Mouse (Mus musculus) liver, embryonic 11.5 days (tissue): ENCODE measurements around the gene Dennd6b. TPM values are rescaled to one million over a fixed set of nuclear protein-coding genes. Genes with fewer than 3 reads are reported as not detected.

Experiments
- ATAC-seq: fragments of 200-750 bp; cut with Nextera tagmentation; replicated peaks from 2 replicates; pipeline ENCODE4 v1.8.0; 2017; ENCODE audit warnings: moderate number of reproducible peaks, mild to moderate bottlenecking, moderate TSS enrichment, moderate library complexity; ENCODE audit not compliant: low FRiP score
- DNase-seq: peaks from one replicate; pipeline ENCODE4 v3.0.0-alpha.2; 2017; ENCODE audit warnings: low spot score
- H3K27ac ChIP-seq: fragments of 300-500 bp; sonication (generic); 2 replicates; pipeline ENCODE4 v1.5.1; 2014; ENCODE audit warnings: mild to moderate bottlenecking, low read depth, low read length, control low read depth
- H3K27me3 ChIP-seq: fragments of 300-500 bp; sonication (generic); replicated peaks from 2 replicates; pipeline ENCODE4 v1.6.1; 2014; ENCODE audit warnings: low read length, mixed read lengths; ENCODE audit not compliant: control insufficient read depth, insufficient read depth
- H3K36me3 ChIP-seq: fragments of 300-500 bp; sonication (generic); 2 replicates; pipeline ENCODE4 v1.6.1; 2014; ENCODE audit warnings: mild to moderate bottlenecking, low read length, moderate library complexity, mixed read lengths; ENCODE audit not compliant: control insufficient read depth, insufficient read depth
- H3K4me1 ChIP-seq: fragments of 300-500 bp; sonication (generic); replicated peaks from 2 replicates; pipeline ENCODE4 v1.6.1; 2014; ENCODE audit warnings: low read length, mixed read lengths; ENCODE audit not compliant: control insufficient read depth, insufficient read depth
- H3K4me2 ChIP-seq: fragments of 300-500 bp; sonication (generic); 2 replicates; pipeline ENCODE4 v1.6.1; 2014; ENCODE audit warnings: mild to moderate bottlenecking, control low read depth, moderate library complexity
- H3K4me3 ChIP-seq: fragments of 300-500 bp; sonication (generic); 2 replicates; pipeline ENCODE4 v1.5.1; 2014; ENCODE audit warnings: low read depth, low read length, control low read depth
- H3K9ac ChIP-seq: fragments of 300-500 bp; sonication (generic); 2 replicates; pipeline ENCODE4 v1.6.1; 2014; ENCODE audit warnings: low read depth, low read length, control low read depth
- H3K9me3 ChIP-seq: fragments of 300-500 bp; sonication (generic); 2 replicates; pipeline ENCODE4 v1.6.1; 2016; ENCODE audit warnings: low read length, inconsistent platforms, mixed read lengths; ENCODE audit not compliant: control insufficient read depth
- WGBS: fragments of 180-500 bp; shearing (Covaris S2); extraction: QIAGEN DNeasy Blood & Tissue Kit; methylation state at CpG from one replicate; pipeline ENCODE4 v1.1.7; 2014; 5-methylcytosine and 5-hydroxymethylcytosine counted together
- polyA plus RNA-seq: library from polyadenylated mRNA; unstranded; fragments of >200 nt; fragmentation: Nextera tagmentation; extraction: Ambion mirVana; gene quantifications from 2 replicates; pipeline ENCODE4 v1.2.1, GENCODE M21; 2014

Dennd6b gene
- polyA plus RNA-seq, 1 experiment from 2014 or later, result 10.5 TPM

- no peak for DNase-seq
- peaks cover 42% of the 10 kb centered on the region for H3K4me1 ChIP-seq
- H3K4me3 ChIP-seq, result peak overlapping the region; percentile 64
- peak overlapping the region; percentile 89; the same call in 1 of the 2 replicates for H3K27ac ChIP-seq
- 29% methylated on average over 6 of the region's 6 CpGs for WGBS
- no peaks in the 10 kb centered on the region for H3K36me3 ChIP-seq
- peak overlapping the region; percentile 74 for H3K4me2 ChIP-seq
- H3K9ac ChIP-seq, result peak overlapping the region; percentile 57
- peaks cover 27% of the 10 kb centered on the region for H3K27me3 ChIP-seq
- no peak for ATAC-seq
- H3K9me3 ChIP-seq, result no peaks in the 10 kb centered on the region
Observed at GRCm38 (mm10) chr15:89179630-89179964, 16.7 kb downstream of the Dennd6b start.

GRCm38 (mm10) chr15:89178954-89179629 is 17.2 kb downstream of the Dennd6b start:
- WGBS, result 9% methylated on average over 16 of the region's 16 CpGs
- Histone ChIP-seq H3K9ac (peak overlapping the region; percentile 57), H3K4me3 (peak overlapping the region; percentile 64), H3K27ac (peak overlapping the region; percentile 89), H3K4me2 (peak overlapping the region; percentile 74), H3K4me1 (peaks cover 47% of the 10 kb centered on the region), H3K36me3 (no peaks in the 10 kb centered on the region), H3K27me3 (peaks cover 32% of the 10 kb centered on the region), H3K9me3 (no peaks in the 10 kb centered on the region)
- peak; percentile 50 for ATAC-seq
- DNase-seq, result peak; percentile 75

- Histone ChIP-seq H3K4me1 (peaks cover 53% of the 10 kb centered on the region), H3K9me3 (no peaks in the 10 kb centered on the region), H3K27ac (peak overlapping the region; percentile 89), H3K9ac (peak overlapping the region; percentile 46), H3K4me2 (peak overlapping the region; percentile 74), H3K4me3 (peak overlapping the region; percentile 64), H3K36me3 (no peaks in the 10 kb centered on the region), H3K27me3 (peaks cover 39% of the 10 kb centered on the region)
- DNase-seq (no peak), ATAC-seq (no peak)
- WGBS, result 60% methylated on average over 7 of the region's 7 CpGs
Observed at GRCm38 (mm10) chr15:89178260-89178860, 17.9 kb downstream of the Dennd6b start.

- peak overlapping the region; percentile 17; the same call in 1 of the 2 replicates for H3K9ac ChIP-seq
- WGBS, result 46% methylated on average over 4 of the region's 4 CpGs
- peaks cover 44% of the 10 kb centered on the region for H3K27me3 ChIP-seq
- peak overlapping the region; percentile 89 for H3K27ac ChIP-seq
- peak; percentile 32; the same call in 1 of the 2 replicates for ATAC-seq
- H3K36me3 ChIP-seq, result no peaks in the 10 kb centered on the region
- no peak for DNase-seq
- H3K4me3 ChIP-seq, result peak overlapping the region; percentile 1; the same call in 1 of the 2 replicates
- H3K4me2 ChIP-seq, result peak overlapping the region; percentile 74
- H3K4me1 ChIP-seq, result peaks cover 58% of the 10 kb centered on the region
- no peaks in the 10 kb centered on the region for H3K9me3 ChIP-seq
Observed at GRCm38 (mm10) chr15:89177576-89178259, 18.6 kb downstream of the Dennd6b start.

GRCm38 (mm10) chr15:89177121-89177520 is 19.2 kb downstream of the Dennd6b start:
- Histone ChIP-seq H3K4me2 (peak overlapping the region; percentile 74), H3K9ac (peak overlapping the region; percentile 17), H3K27me3 (peaks cover 47% of the 10 kb centered on the region), H3K36me3 (no peaks in the 10 kb centered on the region), H3K4me1 (peaks cover 62% of the 10 kb centered on the region), H3K27ac (peak overlapping the region; percentile 89), H3K9me3 (no peaks in the 10 kb centered on the region), H3K4me3 (peak overlapping the region; percentile 1; the same call in 1 of the 2 replicates)
- no peak for DNase-seq
- 9% methylated on average over 5 of the region's 5 CpGs for WGBS
- no peak for ATAC-seq

- no peak overlapping the region for H3K4me2 ChIP-seq
- DNase-seq (no peak), ATAC-seq (no peak)
- H3K27me3 ChIP-seq, result peaks cover 40% of the 10 kb centered on the region
- H3K9me3 ChIP-seq, result no peaks in the 10 kb centered on the region
- H3K36me3 ChIP-seq, result no peaks in the 10 kb centered on the region
- peak overlapping the region; percentile 14; the same call in 1 of the 2 replicates for H3K27ac ChIP-seq
- no peak overlapping the region for H3K9ac ChIP-seq
- 79% methylated on average over 13 of the region's 13 CpGs for WGBS
- peaks cover 64% of the 10 kb centered on the region for H3K4me1 ChIP-seq
- H3K4me3 ChIP-seq, result no peak overlapping the region
Observed at GRCm38 (mm10) chr15:89175411-89176155, 20.7 kb downstream of the Dennd6b start.

GRCm38 (mm10) chr15:89174889-89175339 is 21.4 kb downstream of the Dennd6b start:
- DNase-seq (no peak), ATAC-seq (no peak)
- Histone ChIP-seq H3K9ac (no peak overlapping the region), H3K36me3 (no peaks in the 10 kb centered on the region), H3K27ac (peak overlapping the region; percentile 14; the same call in 1 of the 2 replicates), H3K4me1 (peaks cover 70% of the 10 kb centered on the region), H3K4me2 (0 out of 2 replicates have a peak overlapping the region, but pooled peaks have one; percentile 17), H3K27me3 (peaks cover 33% of the 10 kb centered on the region), H3K9me3 (no peaks in the 10 kb centered on the region), H3K4me3 (no peak overlapping the region)
- 54% methylated on average over 11 of the region's 11 CpGs for WGBS

- peak overlapping the region; percentile 9 for H3K27ac ChIP-seq
- peaks cover 25% of the 10 kb centered on the region for H3K27me3 ChIP-seq
- ATAC-seq (peak; percentile 35), DNase-seq (no peak)
- H3K36me3 ChIP-seq, result no peaks in the 10 kb centered on the region
- peaks cover 76% of the 10 kb centered on the region for H3K4me1 ChIP-seq
- H3K4me2 ChIP-seq, result peak overlapping the region; percentile 85
- H3K9me3 ChIP-seq, result no peaks in the 10 kb centered on the region
- H3K4me3 ChIP-seq, result peak overlapping the region; percentile 62
- WGBS, result 2% methylated on average over 15 of the region's 15 CpGs
- peak overlapping the region; percentile 55 for H3K9ac ChIP-seq
Observed at GRCm38 (mm10) chr15:89173906-89174214, 22.4 kb downstream of the Dennd6b start.
